Mouse (Mus musculus): ENCODE results near the gene Ctsc. TPM values are rescaled to one million over a fixed set of nuclear protein-coding genes. Genes with fewer than 3 reads are reported as not detected.

Ctsc gene
- polyA plus RNA-seq (2012; rRNA removed; ENCODE audit: low replicate concordance): 82.1 and 186 TPM in 2 replicates

GRCm38 (mm10) chr7:88277858-88278627, at the start of gene Ctsc:
Gene Ctsc (plus strand): TSS chr7:88278085.

Other genes starting within 250 kb of the Ctsc start
- 3.4 and 3.6 TPM in 2 replicates for gene Rab38, start 152.2 kb downstream of the Ctsc start, polyA plus RNA-seq (2012; rRNA removed; ENCODE audit: low replicate concordance)